ENCODE assay signal across 17 mouse cellular contexts in the genomic region with DNA sequence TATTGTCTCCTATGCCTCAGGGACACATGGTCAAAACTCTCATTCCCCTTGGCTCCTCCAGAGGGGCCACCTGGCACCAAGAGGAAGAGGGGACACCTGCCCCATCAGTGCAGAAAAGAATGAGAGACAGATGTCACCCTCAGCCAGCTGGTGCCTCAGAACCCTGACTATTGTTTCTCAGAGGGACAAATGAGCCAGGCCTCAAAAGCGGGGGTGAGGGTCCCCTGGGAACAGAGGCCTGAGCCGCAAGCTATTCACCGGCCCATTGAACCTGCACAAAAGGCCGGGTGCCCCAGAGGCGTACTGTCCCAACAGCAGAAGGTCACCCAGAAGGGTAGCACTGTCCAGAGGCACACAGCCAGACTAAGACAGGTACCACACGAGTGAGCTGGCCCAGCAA. TPM values are rescaled to one million over a fixed set of nuclear protein-coding genes. Genes with fewer than 3 reads are reported as not detected.
DNase-seq lines count a peak whose midpoint lies in the region; ATAC-seq and TF ChIP-seq lines count a peak whose summit lies in the region.
"Had no signal": no experiment of that assay in that cellular context is flagged by ENCODE, and none has a peak within 500 bp of the region (broad histone marks: within the 10 kb centered on the region; RNA-seq: fewer than 3 reads in every experiment).

No protein-coding gene starts in this region.

- no peak for TF ChIP-seq CTCF in hindbrain, postnatal 0 days (IDR thresholded peaks at IDR 0.05; ENCODE audit: low read depth)

- no peaks in the 10 kb centered on the region for H3K9me3 ChIP-seq in forebrain, embryonic 14.5 days (replicated peaks; ENCODE audit: control insufficient read depth, low read length)
- H3K9me3 ChIP-seq in hindbrain, postnatal 0 days (ENCODE audit: low read length) = no peaks in the 10 kb centered on the region
- no peaks in the 10 kb centered on the region for H3K9me3 ChIP-seq in neural tube, embryonic 13.5 days
- H3K9me3 ChIP-seq: heart, embryonic 15.5 days had no signal

- peak overlapping the region; percentile 95 for H3K9ac ChIP-seq in forebrain, embryonic 14.5 days (ENCODE audit: low read length)
- peak overlapping the region; percentile 86 for H3K9ac ChIP-seq in hindbrain, postnatal 0 days (replicated peaks; ENCODE audit: low read length)
- H3K9ac ChIP-seq in neural tube, embryonic 13.5 days = peak overlapping the region; percentile 94
- H3K9ac ChIP-seq: heart, embryonic 15.5 days had no signal

- H3K4me2 ChIP-seq in forebrain, embryonic 14.5 days (ENCODE audit: low read length) = peak overlapping the region; percentile 94
- peak overlapping the region; percentile 87 for H3K4me2 ChIP-seq in hindbrain, postnatal 0 days (ENCODE audit: low read depth, low read length)
- H3K4me2 ChIP-seq in neural tube, embryonic 13.5 days = peak overlapping the region; percentile 95
- H3K4me2 ChIP-seq: heart, embryonic 15.5 days had no signal

- DNase-seq in embryo, embryonic 10 days (ENCODE audit: low spot score) = peak; percentile 50
- no peak for DNase-seq in embryo, embryonic 9.5 days (ENCODE audit: extremely low spot score)
- DNase-seq in forebrain, embryonic 14.5 days (ENCODE audit: low spot score) = peak; percentile 56
- DNase-seq in hindbrain, postnatal 0 days (ENCODE audit: low spot score) = no peak
- no peak for DNase-seq in kidney, adult 11 months
- DNase-seq in right cerebral cortex, postnatal 10 days (ENCODE audit: low spot score in 2 of 2) = no peak
- DNase-seq in thymus, postnatal 14 days = no peak
- DNase-seq: adrenal gland, adult 8-10 months; cerebellum, postnatal 14 days; gastrocnemius, postnatal 14 days; kidney, postnatal 25 days; liver; lung, postnatal 10 days had no signal

- H3K4me3 ChIP-seq in forebrain, embryonic 14.5 days (ENCODE audit: low read depth, low read length) = peak overlapping the region; percentile 71
- peak overlapping the region; percentile 67 for H3K4me3 ChIP-seq in hindbrain, postnatal 0 days (ENCODE audit: low read length)
- H3K4me3 ChIP-seq in neural tube, embryonic 13.5 days = peak overlapping the region; percentile 71
- H3K4me3 ChIP-seq: erythroblast, embryonic 14.5 days; heart, embryonic 15.5 days had no signal

- peaks cover 28% of the 10 kb centered on the region for H3K4me1 ChIP-seq in forebrain, embryonic 14.5 days (ENCODE audit: control insufficient read depth, insufficient read depth, low read length)
- H3K4me1 ChIP-seq in hindbrain, postnatal 0 days (ENCODE audit: insufficient read depth, low read length) = peaks cover 12% of the 10 kb centered on the region
- H3K4me1 ChIP-seq in neural tube, embryonic 13.5 days (replicated peaks) = peaks cover 74% of the 10 kb centered on the region

- H3K36me3 ChIP-seq in forebrain, embryonic 14.5 days (ENCODE audit: control insufficient read depth, insufficient read depth, low read length) = peaks cover 45% of the 10 kb centered on the region
- H3K36me3 ChIP-seq in hindbrain, postnatal 0 days (ENCODE audit: insufficient read depth, low read length) = peaks cover 10% of the 10 kb centered on the region; the same call in 1 of the 2 replicates
- peaks cover 45% of the 10 kb centered on the region for H3K36me3 ChIP-seq in neural tube, embryonic 13.5 days
- H3K36me3 ChIP-seq: heart, embryonic 15.5 days had no signal

- 11% methylated on average over 6 of the region's 6 CpGs for WGBS in forebrain, embryonic 14.5 days
- WGBS in hindbrain, postnatal 0 days = 15% methylated on average over 6 of the region's 6 CpGs
- WGBS in neural tube, embryonic 13.5 days = 16% methylated on average over 6 of the region's 6 CpGs

- no peaks in the 10 kb centered on the region for H3K27me3 ChIP-seq in forebrain, embryonic 14.5 days (replicated peaks; ENCODE audit: control insufficient read depth, insufficient read depth, low read length)
- H3K27me3 ChIP-seq in hindbrain, postnatal 0 days (ENCODE audit: insufficient read depth, low read length) = no peaks in the 10 kb centered on the region
- H3K27me3 ChIP-seq in neural tube, embryonic 13.5 days = no peaks in the 10 kb centered on the region

- 0 out of 2 replicates have a peak, but pooled peaks have one; percentile 5 for ATAC-seq in forebrain, embryonic 14.5 days
- ATAC-seq in hindbrain, postnatal 0 days = no peak
- ATAC-seq in neural tube, embryonic 13.5 days (ENCODE audit: low read depth) = no peak
- ATAC-seq: intestine, embryonic 16.5 days had no signal

- H3K27ac ChIP-seq in forebrain, embryonic 14.5 days (ENCODE audit: low read depth, low read length) = peak overlapping the region; percentile 72
- no peak overlapping the region for H3K27ac ChIP-seq in hindbrain, postnatal 0 days
- peak overlapping the region; percentile 99 for H3K27ac ChIP-seq in neural tube, embryonic 13.5 days (replicated peaks)
- H3K27ac ChIP-seq: heart, embryonic 15.5 days had no signal

RNA-seq across cellular contexts. Expression of a gene that starts 26.7 kb away (rescaled TPM):
- 1.4 and 2.2 TPM in 2 replicates for polyA plus RNA-seq in forebrain, embryonic 14.5 days (2014; fragmentation: Nextera tagmentation; extraction: Ambion mirVana)
- total RNA-seq in hindbrain, postnatal 0 days (2014; rRNA removed) = 0.26 and 1.8 TPM in 2 replicates
- 1.6 and 2.4 TPM in 2 replicates for polyA plus RNA-seq in hindbrain, postnatal 0 days (2015; fragmentation: Nextera tagmentation; extraction: Ambion mirVana)
- polyA plus RNA-seq in neural tube, embryonic 13.5 days (2015; fragmentation: Nextera tagmentation; extraction: Ambion mirVana) = 3.4 and 4.0 TPM in 2 replicates
- polyA plus RNA-seq: erythroblast, embryonic 14.5 days had no signal

RNA-seq across cellular contexts. Expression of a gene that starts 30.0 kb away (rescaled TPM):
- 2.5 and 4.6 TPM in 2 replicates for polyA plus RNA-seq in forebrain, embryonic 14.5 days (2014; fragmentation: Nextera tagmentation; extraction: Ambion mirVana)
- total RNA-seq in hindbrain, postnatal 0 days (2014; rRNA removed) = 8.0 and 11.7 TPM in 2 replicates
- polyA plus RNA-seq in hindbrain, postnatal 0 days (2015; fragmentation: Nextera tagmentation; extraction: Ambion mirVana) = 14.2 and 14.6 TPM in 2 replicates
- polyA plus RNA-seq in neural tube, embryonic 13.5 days (2015; fragmentation: Nextera tagmentation; extraction: Ambion mirVana) = 4.5 and 7.6 TPM in 2 replicates
- polyA plus RNA-seq: erythroblast, embryonic 14.5 days had no signal

RNA-seq across cellular contexts. Expression of a gene that starts 50.9 kb away (rescaled TPM):
- 29.5 and 30.6 TPM in 2 replicates for polyA plus RNA-seq in forebrain, embryonic 14.5 days (2014; fragmentation: Nextera tagmentation; extraction: Ambion mirVana)
- total RNA-seq in hindbrain, postnatal 0 days (2014; rRNA removed) = 46.9 and 57.0 TPM in 2 replicates
- 34.4 and 37.0 TPM in 2 replicates for polyA plus RNA-seq in hindbrain, postnatal 0 days (2015; fragmentation: Nextera tagmentation; extraction: Ambion mirVana)
- polyA plus RNA-seq in neural tube, embryonic 13.5 days (2015; fragmentation: Nextera tagmentation; extraction: Ambion mirVana) = 28.9 and 29.5 TPM in 2 replicates

Comparison
In these comparisons a context has a peak if more than half of its experiments do, and no peak if none do; other contexts are left out.
1. DNase-seq: peak in embryo, embryonic 10 days (single experiment) and forebrain, embryonic 14.5 days (single experiment); none in embryo, embryonic 9.5 days (single experiment), hindbrain, postnatal 0 days (single experiment), kidney, adult 11 months (single experiment), right cerebral cortex, postnatal 10 days (0 of 2) and thymus, postnatal 14 days (single experiment).
2. Peak in every context shown above with its lines, with median percentiles within 50 percentile points of each other: H3K4me2 ChIP-seq, H3K4me3 ChIP-seq and H3K9ac ChIP-seq.